Mouse (Mus musculus) stomach, embryonic 14.5 days (tissue): Measurements from ENCODE around the gene Sprr2a1. TPM values are rescaled to one million over a fixed set of nuclear protein-coding genes. Genes with fewer than 3 reads are reported as not detected.
A peak's percentile ranks its signal among the peaks of the same experiment; 100 is the strongest.
"Not testable (repeated sequence)": the region's sequence is repeated elsewhere in the genome, so short reads cannot be mapped to it uniquely, and the experiment has no call there.

Experiments
- ATAC-seq: fragments of 200-750 bp; cut with Nextera tagmentation; 2 replicates; pipeline ENCODE4 v1.8.0; 2017; ENCODE audit warnings: low read depth, moderate TSS enrichment; ENCODE audit not compliant: insufficient number of reproducible peaks, insufficient read depth, low FRiP score
- H3K27ac ChIP-seq: fragments of 300-500 bp; sonication (generic); 2 replicates; pipeline ENCODE4 v1.5.1; 2014; ENCODE audit warnings: mild to moderate bottlenecking, low read length, moderate library complexity, mixed read lengths
- H3K27me3 ChIP-seq: fragments of 300-500 bp; sonication (generic); 2 replicates; pipeline ENCODE4 v1.6.1; 2014; ENCODE audit warnings: low read length, control low read depth, mixed read lengths; ENCODE audit not compliant: control insufficient read depth, insufficient read depth
- H3K36me3 ChIP-seq: fragments of 300-500 bp; sonication (generic); 2 replicates; pipeline ENCODE4 v1.6.1; 2014; ENCODE audit warnings: mild to moderate bottlenecking, control low read depth, low read length, moderate library complexity, mixed read lengths; ENCODE audit not compliant: control insufficient read depth, insufficient read depth
- H3K4me1 ChIP-seq: fragments of 300-500 bp; sonication (generic); 2 replicates; pipeline ENCODE4 v1.6.1; 2014; ENCODE audit warnings: low read length, control low read depth, mixed read lengths; ENCODE audit not compliant: control insufficient read depth, insufficient read depth
- H3K4me2 ChIP-seq: fragments of 300-500 bp; sonication (generic); replicated peaks from 2 replicates; pipeline ENCODE4 v1.6.1; 2014; ENCODE audit warnings: low read depth, low read length, control low read depth
- H3K4me3 ChIP-seq: fragments of 300-500 bp; sonication (generic); 2 replicates; pipeline ENCODE4 v1.5.1; 2014; ENCODE audit warnings: low read depth, low read length, control low read depth
- H3K9ac ChIP-seq: fragments of 300-500 bp; sonication (generic); replicated peaks from 2 replicates; pipeline ENCODE4 v1.6.1; 2014; ENCODE audit warnings: low read depth, mild to moderate bottlenecking, control low read depth, low read length, moderate library complexity, mixed read lengths
- H3K9me3 ChIP-seq: fragments of 300-500 bp; sonication (generic); 2 replicates; pipeline ENCODE4 v1.6.1; 2016; ENCODE audit warnings: low read depth, low read length, control low read depth; ENCODE audit not compliant: control insufficient read depth
- WGBS: fragments of 180-500 bp; shearing (Covaris S2); extraction: QIAGEN DNeasy Blood & Tissue Kit; methylation state at CpG from one replicate; pipeline ENCODE4 v1.1.7; 2014; 5-methylcytosine and 5-hydroxymethylcytosine counted together
- polyA plus RNA-seq: library from polyadenylated mRNA; unstranded; fragments of >200 nt; fragmentation: Nextera tagmentation; extraction: Ambion mirVana; gene quantifications from 2 replicates; pipeline ENCODE4 v1.2.1, GENCODE M21; 2014

Sprr2a1 gene
- polyA plus RNA-seq, 1 experiment from 2014 or later = 5.3 TPM

DNA sequence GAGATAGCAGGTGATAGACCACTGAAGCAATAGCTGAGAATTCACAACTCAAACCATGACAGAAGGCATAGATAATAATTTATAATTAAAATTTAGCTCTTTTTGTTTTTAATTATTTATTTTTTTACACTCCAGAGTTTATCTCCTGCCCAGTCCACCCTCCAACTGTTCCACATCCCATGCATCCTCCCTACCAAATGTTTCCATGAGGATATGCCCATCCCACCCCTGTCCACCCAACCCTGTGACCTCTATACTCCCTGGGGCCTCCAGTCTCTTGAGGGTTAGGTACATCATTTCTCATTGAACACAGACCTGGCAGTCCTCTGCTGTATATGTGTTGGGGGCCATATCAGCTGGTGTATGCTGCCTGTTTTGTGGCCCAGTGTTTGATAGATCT lies 8.1 kb downstream of the Sprr2a1 start:
- not testable (repeated sequence) for H3K4me2 ChIP-seq, H3K27ac ChIP-seq, H3K27me3 ChIP-seq, H3K4me1 ChIP-seq, H3K9ac ChIP-seq, H3K4me3 ChIP-seq, H3K36me3 ChIP-seq, H3K9me3 ChIP-seq
- ATAC-seq = peak; percentile 66; the same call in 1 of the 2 replicates

DNA sequence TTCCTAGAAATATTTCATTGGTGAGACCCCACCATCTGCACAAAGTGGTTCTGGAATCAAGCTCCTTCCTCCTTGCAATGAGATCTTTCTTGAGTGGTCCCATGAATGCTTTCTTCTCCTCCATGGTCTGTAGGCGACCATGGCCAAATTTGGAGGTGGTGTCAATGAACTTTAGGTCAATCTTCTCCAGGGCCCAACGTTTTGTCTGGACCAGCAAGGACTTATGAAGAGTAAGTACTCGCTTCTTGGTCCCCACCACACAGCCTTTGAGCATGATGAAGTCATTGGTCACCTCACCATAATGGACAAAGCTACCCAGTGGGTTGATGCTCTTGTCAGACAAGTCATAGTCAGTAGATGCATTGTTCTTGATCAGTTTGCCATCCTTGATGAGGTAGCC lies 11.8 kb downstream of the Sprr2a1 start:
- H3K4me1 ChIP-seq, H3K36me3 ChIP-seq, H3K4me2 ChIP-seq, H3K27me3 ChIP-seq, ATAC-seq, H3K27ac ChIP-seq, H3K9me3 ChIP-seq, H3K4me3 ChIP-seq, H3K9ac ChIP-seq: not testable (repeated sequence)
- WGBS = 73% methylated on average over 3 of the region's 3 CpGs

DNA sequence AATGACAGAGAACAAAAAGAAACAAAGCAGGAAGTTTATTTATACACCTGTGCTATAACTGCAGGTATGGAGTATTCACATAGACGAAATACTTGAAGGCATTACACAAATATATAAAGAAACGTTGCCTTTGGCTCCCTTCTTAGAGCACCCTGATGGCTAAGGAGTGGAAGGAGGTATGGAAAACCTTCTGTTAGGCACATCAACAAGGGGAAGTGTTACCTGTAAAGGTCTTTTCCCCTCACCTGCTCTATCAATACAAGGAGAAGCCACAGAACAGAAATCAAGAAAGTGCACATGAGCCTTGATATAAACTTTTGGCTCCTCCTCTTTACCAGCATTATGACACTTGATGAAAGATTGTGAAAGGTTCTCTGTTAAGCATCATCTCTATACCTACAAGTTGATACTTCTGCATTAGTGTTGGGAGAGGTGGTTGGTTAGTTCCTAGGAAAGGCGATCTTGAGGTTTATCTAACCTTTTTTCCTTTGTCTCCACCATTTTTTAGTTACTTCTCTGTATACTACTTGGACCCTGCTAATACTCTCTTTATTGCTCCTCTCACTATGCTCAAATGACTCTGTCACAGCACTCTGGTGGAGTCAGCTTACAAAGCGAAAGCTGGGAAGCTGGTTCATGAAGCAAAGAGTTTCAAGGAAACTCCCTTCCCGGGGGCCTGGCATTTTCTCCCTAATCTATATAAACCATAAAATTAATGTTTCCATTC lies 21.0 kb downstream of the Sprr2a1 start:
- H3K27ac ChIP-seq, H3K9ac ChIP-seq, H3K27me3 ChIP-seq, H3K4me1 ChIP-seq, H3K9me3 ChIP-seq, H3K36me3 ChIP-seq, H3K4me3 ChIP-seq, H3K4me2 ChIP-seq: not testable (repeated sequence)
- WGBS = no CpG with 5 or more reads among the region's 5 CpGs
- ATAC-seq = peak; percentile 29; the same call in 1 of the 2 replicates

DNA sequence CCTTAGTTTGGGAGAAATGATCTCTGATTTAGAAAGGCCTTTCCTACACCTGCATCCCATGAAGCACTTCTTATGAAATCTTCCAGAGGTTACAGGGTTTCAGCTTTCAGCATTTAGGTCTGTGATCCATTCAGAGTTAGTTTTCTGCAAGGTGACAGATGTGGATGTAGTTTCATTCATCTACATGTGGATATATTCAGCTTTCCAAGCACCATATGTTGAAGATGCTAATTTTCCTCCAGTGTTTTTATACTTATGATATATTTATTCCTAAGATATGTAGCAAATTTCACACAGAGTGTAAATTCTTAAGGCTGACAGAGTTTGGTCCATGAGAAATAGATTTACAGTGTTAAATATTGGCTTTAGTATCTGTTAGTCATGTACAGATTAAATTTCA lies 23.1 kb downstream of the Sprr2a1 start:
- not testable (repeated sequence) for ATAC-seq, H3K9me3 ChIP-seq, H3K27ac ChIP-seq, H3K9ac ChIP-seq, H3K4me1 ChIP-seq, H3K4me3 ChIP-seq, H3K4me2 ChIP-seq, H3K27me3 ChIP-seq, H3K36me3 ChIP-seq

DNA sequence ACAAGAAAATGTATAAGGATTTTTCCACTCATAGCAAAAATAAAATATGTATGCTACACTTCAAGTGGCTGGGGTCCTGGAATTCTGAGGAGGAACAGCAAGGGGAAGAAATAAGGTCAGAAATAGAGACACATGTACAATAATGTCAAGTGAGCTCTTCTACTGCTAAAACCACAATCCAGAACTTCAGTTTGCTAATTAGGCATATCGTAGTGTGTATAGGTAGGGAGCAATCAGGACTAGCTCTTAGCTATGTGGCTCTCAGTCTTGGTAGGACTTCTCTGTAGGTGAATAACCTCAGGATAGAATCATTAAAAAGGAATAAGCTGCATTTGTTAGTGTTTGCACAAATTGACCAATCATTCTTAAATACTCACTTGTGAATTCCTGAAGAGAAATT lies 23.6 kb downstream of the Sprr2a1 start:
- not testable (repeated sequence) for H3K9ac ChIP-seq, H3K27me3 ChIP-seq, H3K27ac ChIP-seq, H3K36me3 ChIP-seq, ATAC-seq, H3K4me3 ChIP-seq, H3K4me1 ChIP-seq, H3K4me2 ChIP-seq, H3K9me3 ChIP-seq
- no CpG with 5 or more reads among the region's 1 CpGs for WGBS

DNA sequence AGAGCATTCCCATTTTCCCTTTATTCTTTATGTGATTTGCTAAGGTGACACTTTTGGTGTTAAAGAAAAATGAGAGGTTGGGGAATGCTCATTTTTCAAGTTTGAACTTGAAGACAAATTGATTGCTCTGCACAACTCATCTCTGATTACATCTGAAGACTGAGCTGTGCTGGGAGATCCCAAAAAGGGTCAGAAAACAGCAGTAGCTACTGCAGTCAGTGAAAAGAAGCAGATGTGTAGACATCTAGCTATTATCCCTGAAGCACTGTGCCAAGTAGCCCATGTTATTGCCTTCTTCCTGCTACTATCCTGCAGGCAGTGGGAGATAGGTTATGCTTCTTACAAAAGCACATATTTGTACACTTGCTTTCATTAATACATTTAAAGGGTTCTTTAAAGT lies 29.2 kb downstream of the Sprr2a1 start:
- H3K4me3 ChIP-seq, ATAC-seq, H3K27me3 ChIP-seq, H3K4me2 ChIP-seq, H3K9ac ChIP-seq, H3K27ac ChIP-seq, H3K9me3 ChIP-seq, H3K36me3 ChIP-seq, H3K4me1 ChIP-seq: not testable (repeated sequence)

DNA sequence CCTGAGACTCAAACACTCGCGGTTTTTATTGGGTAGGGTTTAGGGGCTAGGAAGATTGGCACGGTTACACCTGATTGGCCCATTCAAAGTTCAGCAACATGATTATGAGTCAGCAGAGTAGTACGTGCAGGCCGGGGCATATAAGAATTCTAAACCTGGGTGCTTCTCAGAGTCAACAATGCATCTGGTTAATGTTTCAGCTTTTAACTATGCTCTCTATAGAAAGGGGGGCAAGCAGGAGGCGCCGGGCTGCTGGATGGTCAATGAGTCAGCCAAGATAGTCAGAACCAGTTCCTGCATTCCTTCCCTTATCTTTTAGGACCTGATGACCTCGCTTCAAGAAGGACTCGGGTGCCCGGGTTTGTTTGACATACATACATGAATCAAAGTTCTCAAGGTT lies 30.6 kb downstream of the Sprr2a1 start:
- not testable (repeated sequence) for H3K4me2 ChIP-seq, H3K9me3 ChIP-seq, H3K27me3 ChIP-seq, H3K4me1 ChIP-seq, H3K36me3 ChIP-seq, H3K27ac ChIP-seq, H3K4me3 ChIP-seq, H3K9ac ChIP-seq
- no CpG with 5 or more reads among the region's 10 CpGs for WGBS
- ATAC-seq = peak; percentile 80

DNA sequence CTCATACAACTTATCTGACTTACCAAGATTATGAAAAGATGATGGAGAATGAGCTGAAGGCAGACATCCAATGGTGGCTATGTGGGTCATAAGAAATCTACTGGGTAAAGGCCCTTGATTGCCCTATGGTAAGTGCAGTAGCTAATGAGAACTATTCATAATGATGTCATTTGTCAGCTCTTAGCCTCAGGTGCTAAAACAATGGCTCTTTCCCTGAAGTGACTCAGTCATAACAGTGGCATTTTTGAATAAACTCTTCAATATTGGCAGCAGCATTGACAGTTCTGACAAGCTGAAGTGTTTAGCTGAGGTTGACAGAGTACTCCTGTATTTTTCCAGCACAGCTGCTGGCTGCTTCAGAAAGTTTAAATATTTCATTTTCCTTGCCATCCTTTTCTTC lies 32.9 kb downstream of the Sprr2a1 start:
- not testable (repeated sequence) for ATAC-seq, H3K27me3 ChIP-seq

DNA sequence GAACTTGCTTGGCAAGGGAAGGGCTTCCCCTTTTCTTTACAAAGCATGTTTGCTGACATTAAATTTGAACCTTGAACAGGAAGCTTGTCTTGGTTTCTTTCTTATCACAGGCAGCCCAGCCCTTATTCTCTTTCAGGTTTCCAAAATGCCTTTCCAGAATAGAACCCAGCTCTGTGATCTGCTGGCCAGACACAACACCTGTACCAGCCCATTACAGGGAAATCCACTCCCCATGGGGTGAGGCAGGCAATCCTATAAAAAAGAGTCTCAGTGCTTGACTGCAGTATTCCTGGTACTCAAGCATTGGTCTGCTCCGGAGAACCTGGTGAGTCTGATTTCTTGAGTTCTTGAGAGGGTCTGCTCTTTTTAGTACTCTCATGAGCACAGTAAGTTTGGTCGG lies 34.9 kb downstream of the Sprr2a1 start:
- 88% methylated on average over 1 of the region's 2 CpGs for WGBS
- not testable (repeated sequence) for H3K4me3 ChIP-seq, H3K9ac ChIP-seq, H3K9me3 ChIP-seq, H3K4me1 ChIP-seq, H3K4me2 ChIP-seq, H3K27me3 ChIP-seq, H3K27ac ChIP-seq, H3K36me3 ChIP-seq
- 0 out of 2 replicates have a peak, but pooled peaks have one; percentile 8 for ATAC-seq

More for the DNA sequence above, 32.9 kb downstream of the Sprr2a1 start:
- H3K4me3 ChIP-seq, H3K9ac ChIP-seq, H3K36me3 ChIP-seq, H3K27ac ChIP-seq, H3K4me2 ChIP-seq, H3K9me3 ChIP-seq, H3K4me1 ChIP-seq: not testable (repeated sequence)
